Mouse (Mus musculus): ENCODE measurements at regions not wholly inside any gene's neighbourhood (a gene's known extent, or its start where the extent isn't known, plus 50 kb on each side); places are given as distances from the start of the nearest gene placed in this dataset.
A peak's percentile ranks its signal among the peaks of the same experiment; 100 is the strongest.

- ATAC-seq (ENCODE audit: low FRiP score, low TSS enrichment) (no peak), DNase-seq (ENCODE audit: low spot score) (no peak)
- Histone ChIP-seq H3K27me3 (ENCODE audit: control insufficient read depth, insufficient read depth, low read length) (no peaks in the 10 kb centered on the region), H3K9me3 (ENCODE audit: control insufficient read depth, low read length) (no peaks in the 10 kb centered on the region), H3K9ac (ENCODE audit: low read length) (no peak overlapping the region), H3K36me3 (ENCODE audit: control insufficient read depth, insufficient read depth, low read length) (no peaks in the 10 kb centered on the region), H3K4me1 (replicated peaks; ENCODE audit: control insufficient read depth, insufficient read depth) (no peaks in the 10 kb centered on the region), H3K4me3 (ENCODE audit: low read depth, low read length) (no peak overlapping the region), H3K27ac (replicated peaks) (no peak overlapping the region), H3K4me2 (replicated peaks; ENCODE audit: low read depth) (no peak overlapping the region)
- no peak for TF ChIP-seq EP300 (optimal IDR thresholded peaks at IDR 0.05)
- no peak for TF ChIP-seq CTCF (IDR thresholded peaks at IDR 0.05; ENCODE audit: low read depth)
- 80% methylated on average over 1 of the region's 1 CpGs for WGBS
Measured at GRCm38 (mm10) chr10:26544061-26544460, 168.3 kb upstream of the L3mbtl3 start.

- ATAC-seq (ENCODE audit: low FRiP score, low TSS enrichment) (peak; percentile 85), DNase-seq (ENCODE audit: low spot score) (no peak)
- Histone ChIP-seq H3K4me1 (replicated peaks; ENCODE audit: control insufficient read depth, insufficient read depth) (no peaks in the 10 kb centered on the region), H3K4me3 (ENCODE audit: low read depth, low read length) (no peak overlapping the region), H3K27ac (replicated peaks) (no peak overlapping the region), H3K4me2 (replicated peaks; ENCODE audit: low read depth) (no peak overlapping the region), H3K9ac (ENCODE audit: low read length) (no peak overlapping the region), H3K9me3 (ENCODE audit: control insufficient read depth, low read length) (no peaks in the 10 kb centered on the region), H3K27me3 (ENCODE audit: control insufficient read depth, insufficient read depth, low read length) (no peaks in the 10 kb centered on the region), H3K36me3 (ENCODE audit: control insufficient read depth, insufficient read depth, low read length) (no peaks in the 10 kb centered on the region)
- 60% methylated on average over 1 of the region's 1 CpGs for WGBS
- TF ChIP-seq CTCF (IDR thresholded peaks at IDR 0.05; ENCODE audit: low read depth), result no peak
- TF ChIP-seq EP300 (optimal IDR thresholded peaks at IDR 0.05), result no peak
Measured at GRCm38 (mm10) chr10:26544796-26545195, 169.0 kb upstream of the L3mbtl3 start.

- TF ChIP-seq EP300 (optimal IDR thresholded peaks at IDR 0.05) (no peak), CTCF (IDR thresholded peaks at IDR 0.05; ENCODE audit: low read depth) (no peak)
- ATAC-seq (ENCODE audit: low FRiP score, low TSS enrichment), result no peak
- Histone ChIP-seq H3K27me3 (ENCODE audit: control insufficient read depth, insufficient read depth, low read length) (no peaks in the 10 kb centered on the region), H3K4me1 (replicated peaks; ENCODE audit: control insufficient read depth, insufficient read depth) (no peaks in the 10 kb centered on the region), H3K4me2 (replicated peaks; ENCODE audit: low read depth) (no peak overlapping the region), H3K9me3 (ENCODE audit: control insufficient read depth, low read length) (no peaks in the 10 kb centered on the region), H3K27ac (replicated peaks) (no peak overlapping the region), H3K4me3 (ENCODE audit: low read depth, low read length) (no peak overlapping the region), H3K36me3 (ENCODE audit: control insufficient read depth, insufficient read depth, low read length) (no peaks in the 10 kb centered on the region), H3K9ac (ENCODE audit: low read length) (no peak overlapping the region)
- WGBS, result 84% methylated on average over 8 of the region's 8 CpGs
- no peak for DNase-seq (ENCODE audit: low spot score)
Measured at GRCm38 (mm10) chr10:26556246-26556645, 180.5 kb upstream of the L3mbtl3 start.

GRCm38 (mm10) chr10:26558118-26558517, 182.3 kb upstream of the L3mbtl3 start:
- Histone ChIP-seq H3K4me2 (replicated peaks; ENCODE audit: low read depth) (no peak overlapping the region), H3K9me3 (ENCODE audit: control insufficient read depth, low read length) (no peaks in the 10 kb centered on the region), H3K4me3 (ENCODE audit: low read depth, low read length) (no peak overlapping the region), H3K36me3 (ENCODE audit: control insufficient read depth, insufficient read depth, low read length) (no peaks in the 10 kb centered on the region), H3K27me3 (ENCODE audit: control insufficient read depth, insufficient read depth, low read length) (no peaks in the 10 kb centered on the region), H3K27ac (replicated peaks) (no peak overlapping the region), H3K4me1 (replicated peaks; ENCODE audit: control insufficient read depth, insufficient read depth) (no peaks in the 10 kb centered on the region), H3K9ac (ENCODE audit: low read length) (no peak overlapping the region)
- WGBS, result 47% methylated on average over 1 of the region's 1 CpGs
- no peak for DNase-seq (ENCODE audit: low spot score)
- TF ChIP-seq EP300 (optimal IDR thresholded peaks at IDR 0.05), result no peak
- TF ChIP-seq CTCF (IDR thresholded peaks at IDR 0.05; ENCODE audit: low read depth), result no peak
- no peak for ATAC-seq (ENCODE audit: low FRiP score, low TSS enrichment)

- no peak for ATAC-seq (ENCODE audit: low FRiP score, low TSS enrichment)
- Histone ChIP-seq H3K9ac (ENCODE audit: low read length) (no peak overlapping the region), H3K9me3 (ENCODE audit: control insufficient read depth, low read length) (no peaks in the 10 kb centered on the region), H3K27ac (replicated peaks) (no peak overlapping the region), H3K4me1 (replicated peaks; ENCODE audit: control insufficient read depth, insufficient read depth) (no peaks in the 10 kb centered on the region), H3K27me3 (ENCODE audit: control insufficient read depth, insufficient read depth, low read length) (no peaks in the 10 kb centered on the region), H3K4me3 (ENCODE audit: low read depth, low read length) (no peak overlapping the region), H3K36me3 (ENCODE audit: control insufficient read depth, insufficient read depth, low read length) (no peaks in the 10 kb centered on the region), H3K4me2 (replicated peaks; ENCODE audit: low read depth) (no peak overlapping the region)
- WGBS, result 74% methylated on average over 4 of the region's 4 CpGs
- TF ChIP-seq CTCF (IDR thresholded peaks at IDR 0.05; ENCODE audit: low read depth) (no peak), EP300 (optimal IDR thresholded peaks at IDR 0.05) (no peak)
- DNase-seq (ENCODE audit: low spot score), result no peak
Measured at GRCm38 (mm10) chr10:26559323-26559722, 183.6 kb upstream of the L3mbtl3 start.

GRCm38 (mm10) chr10:26560456-26560855, 184.7 kb upstream of the L3mbtl3 start:
- ATAC-seq (ENCODE audit: low FRiP score, low TSS enrichment) (no peak), DNase-seq (ENCODE audit: low spot score) (no peak)

More at GRCm38 (mm10) chr10:26560456-26560855, 184.7 kb upstream of the L3mbtl3 start:
- H3K4me1 ChIP-seq (replicated peaks; ENCODE audit: control insufficient read depth, insufficient read depth), result no peaks in the 10 kb centered on the region
- no peaks in the 10 kb centered on the region for H3K36me3 ChIP-seq (ENCODE audit: control insufficient read depth, insufficient read depth, low read length)
- H3K27me3 ChIP-seq (ENCODE audit: control insufficient read depth, insufficient read depth, low read length), result no peaks in the 10 kb centered on the region
- no peak overlapping the region for H3K4me3 ChIP-seq (ENCODE audit: low read depth, low read length)
- no peaks in the 10 kb centered on the region for H3K9me3 ChIP-seq (ENCODE audit: control insufficient read depth, low read length)
- H3K9ac ChIP-seq (ENCODE audit: low read length), result no peak overlapping the region
- no peak for TF ChIP-seq CTCF (IDR thresholded peaks at IDR 0.05; ENCODE audit: low read depth)
- no peak for TF ChIP-seq EP300 (optimal IDR thresholded peaks at IDR 0.05)
- no peak overlapping the region for H3K4me2 ChIP-seq (replicated peaks; ENCODE audit: low read depth)
- H3K27ac ChIP-seq (replicated peaks), result no peak overlapping the region
- 55% methylated on average over 4 of the region's 4 CpGs for WGBS
